Mouse (Mus musculus) testis, adult 2 months (tissue): ENCODE data around the gene Rps19.

ENCODE experiments used
- CTCF ChIP-seq: fragments of 200-500 bp; IDR thresholded peaks from 2 replicates; pipeline ENCODE4 v1.5.1; 2012; ENCODE audit warnings: low read depth, mild to moderate bottlenecking, inconsistent platforms, low read length, moderate library complexity; ENCODE audit not compliant: control insufficient read depth, insufficient read depth, insufficient replicate concordance
- POLR2A ChIP-seq: fragments of 200-500 bp; IDR thresholded peaks from 2 replicates; pipeline ENCODE4 v1.6.1; 2012; ENCODE audit warnings: low read depth, mild to moderate bottlenecking, inconsistent platforms, low read length, moderate library complexity; ENCODE audit not compliant: control insufficient read depth

DNA sequence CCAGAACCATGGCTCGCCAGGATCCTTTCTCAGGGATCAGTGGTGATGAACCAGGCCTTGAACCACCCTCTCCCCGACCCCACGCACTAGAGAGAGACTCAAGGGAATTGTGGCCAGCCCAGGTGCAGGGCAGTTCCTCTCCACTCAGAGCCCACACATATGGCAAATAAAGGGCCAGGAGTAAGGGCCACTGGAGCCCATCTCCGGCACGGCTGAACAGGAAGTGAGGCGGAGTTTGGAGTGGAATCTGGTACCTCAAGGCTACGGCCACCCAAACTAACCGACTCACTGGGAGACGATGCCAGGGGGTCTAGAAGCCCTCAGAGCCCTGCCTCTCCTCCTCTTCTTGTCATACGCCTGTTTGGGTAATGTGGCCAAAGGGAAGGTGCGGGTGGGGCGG lies 13.1 kb downstream of the Rps19 start, which contains the start of gene Cd79a:
- TF ChIP-seq POLR2A: no peak
- TF ChIP-seq CTCF: no peak
